Mouse (Mus musculus): ENCODE results near the gene Spice1. TPM values are rescaled to one million over a fixed set of nuclear protein-coding genes. Genes with fewer than 3 reads are reported as not detected.
A peak's percentile ranks its signal among the peaks of the same experiment; 100 is the strongest.

Spice1 gene
- polyA plus RNA-seq, 1 experiment from 2014 or later, result 20.2 TPM

GRCm38 (mm10) chr16:44407211-44407610 is 60.3 kb downstream of the Spice1 start:
- H3K4me1 ChIP-seq (ENCODE audit: control insufficient read depth in 2 of 2, insufficient read depth in 2 of 2, low read length in 2 of 2), result no peaks in the 10 kb centered on the region
- no peak overlapping the region for H3K9ac ChIP-seq (ENCODE audit: low read length)
- no peak overlapping the region for H3K4me3 ChIP-seq (ENCODE audit: control insufficient read depth in 1 of 2, insufficient read depth in 1 of 2, low read depth in 1 of 2, low read length in 2 of 2)
- H3K27me3 ChIP-seq (ENCODE audit: control insufficient read depth, insufficient read depth, low read length), result no peaks in the 10 kb centered on the region
- H3K36me3 ChIP-seq (ENCODE audit: control insufficient read depth, insufficient read depth, low read length), result no peaks in the 10 kb centered on the region
- H3K27ac ChIP-seq (replicated peaks in 1 of 2; ENCODE audit: control insufficient read depth in 1 of 2, insufficient read depth in 1 of 2, low read depth in 2 of 2, low read length in 2 of 2), result no peak overlapping the region
- ATAC-seq (ENCODE audit: insufficient number of reproducible peaks, insufficient read depth, low FRiP score, low read depth), result no peak
- no peak overlapping the region for H3K4me2 ChIP-seq (ENCODE audit: low read length)
- peaks cover 3% of the 10 kb centered on the region; the same call in 1 of the 2 replicates for H3K9me3 ChIP-seq (ENCODE audit: control insufficient read depth, low read length)
- WGBS, result 64% methylated on average over 5 of the region's 5 CpGs

DNA sequence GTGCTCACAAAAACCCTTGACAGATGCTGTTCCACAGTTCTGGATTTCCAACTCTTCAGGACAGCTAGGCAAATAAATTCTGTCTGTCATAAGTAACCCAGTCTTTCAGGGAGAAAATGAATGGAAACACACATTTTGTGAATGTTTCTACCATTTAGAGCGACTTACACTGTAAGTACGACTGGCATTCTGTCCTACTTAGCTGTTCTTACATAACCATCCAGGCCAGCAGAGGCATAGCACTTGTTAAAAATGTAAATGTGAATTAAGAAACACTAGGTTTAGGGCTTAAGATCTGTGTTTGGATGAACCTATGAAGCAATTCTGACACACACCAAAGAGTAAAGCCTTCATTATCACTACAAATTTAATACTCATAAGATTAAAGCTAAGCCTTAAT is 61.4 kb downstream of the Spice1 start:
- no peak overlapping the region for H3K9ac ChIP-seq (ENCODE audit: low read length)
- peaks cover 3% of the 10 kb centered on the region; the same call in 1 of the 2 replicates for H3K9me3 ChIP-seq (ENCODE audit: control insufficient read depth, low read length)
- H3K36me3 ChIP-seq (ENCODE audit: control insufficient read depth, insufficient read depth, low read length), result no peaks in the 10 kb centered on the region
- 85% methylated on average over 2 of the region's 2 CpGs for WGBS
- no peak for ATAC-seq (ENCODE audit: insufficient number of reproducible peaks, insufficient read depth, low FRiP score, low read depth)
- no peaks in the 10 kb centered on the region for H3K27me3 ChIP-seq (ENCODE audit: control insufficient read depth, insufficient read depth, low read length)
- no peaks in the 10 kb centered on the region for H3K4me1 ChIP-seq (ENCODE audit: control insufficient read depth in 2 of 2, insufficient read depth in 2 of 2, low read length in 2 of 2)
- no peak overlapping the region for H3K4me3 ChIP-seq (ENCODE audit: control insufficient read depth in 1 of 2, insufficient read depth in 1 of 2, low read depth in 1 of 2, low read length in 2 of 2)
- H3K4me2 ChIP-seq (ENCODE audit: low read length), result no peak overlapping the region
- H3K27ac ChIP-seq (replicated peaks in 1 of 2; ENCODE audit: control insufficient read depth in 1 of 2, insufficient read depth in 1 of 2, low read depth in 2 of 2, low read length in 2 of 2), result no peak overlapping the region

DNA sequence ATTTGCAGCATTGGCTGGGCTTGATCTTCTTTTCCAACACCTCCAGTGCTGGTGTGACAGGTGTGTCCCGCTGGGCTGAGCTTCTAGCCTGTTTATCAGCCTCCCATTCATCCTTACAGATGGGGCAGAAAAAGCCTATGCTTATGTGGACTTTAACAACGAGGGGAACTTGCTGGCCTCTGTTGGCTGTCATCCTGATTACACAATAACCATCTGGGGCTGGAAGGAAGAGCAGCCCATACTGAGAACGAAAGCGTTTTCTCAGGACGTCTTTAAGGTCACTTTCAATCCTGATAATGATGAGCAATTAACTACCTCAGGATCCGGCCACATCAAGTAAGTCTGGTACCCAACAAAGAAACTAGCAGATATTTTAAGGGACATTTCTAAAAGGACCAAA is 63.3 kb downstream of the Spice1 start:
- Histone ChIP-seq H3K27ac (replicated peaks in 1 of 2; ENCODE audit: control insufficient read depth in 1 of 2, insufficient read depth in 1 of 2, low read depth in 2 of 2, low read length in 2 of 2) (no peak overlapping the region), H3K27me3 (ENCODE audit: control insufficient read depth, insufficient read depth, low read length) (no peaks in the 10 kb centered on the region), H3K4me2 (ENCODE audit: low read length) (no peak overlapping the region), H3K4me3 (ENCODE audit: control insufficient read depth in 1 of 2, insufficient read depth in 1 of 2, low read depth in 1 of 2, low read length in 2 of 2) (no peak overlapping the region), H3K4me1 (ENCODE audit: control insufficient read depth in 2 of 2, insufficient read depth in 2 of 2, low read length in 2 of 2) (no peaks in the 10 kb centered on the region), H3K9me3 (ENCODE audit: control insufficient read depth, low read length) (no peaks in the 10 kb centered on the region), H3K36me3 (ENCODE audit: control insufficient read depth, insufficient read depth, low read length) (no peaks in the 10 kb centered on the region), H3K9ac (ENCODE audit: low read length) (no peak overlapping the region)
- ATAC-seq (ENCODE audit: insufficient number of reproducible peaks, insufficient read depth, low FRiP score, low read depth), result no peak
- 48% methylated on average over 6 of the region's 6 CpGs for WGBS

- Histone ChIP-seq H3K27me3 (ENCODE audit: control insufficient read depth, insufficient read depth, low read length) (no peaks in the 10 kb centered on the region), H3K9me3 (ENCODE audit: control insufficient read depth, low read length) (no peaks in the 10 kb centered on the region), H3K27ac (replicated peaks in 1 of 2; ENCODE audit: control insufficient read depth in 1 of 2, insufficient read depth in 1 of 2, low read depth in 2 of 2, low read length in 2 of 2) (no peak overlapping the region), H3K4me2 (ENCODE audit: low read length) (peak overlapping the region; percentile 21), H3K4me1 (ENCODE audit: control insufficient read depth in 2 of 2, insufficient read depth in 2 of 2, low read length in 2 of 2) (no peaks in the 10 kb centered on the region), H3K4me3 (ENCODE audit: control insufficient read depth in 1 of 2, insufficient read depth in 1 of 2, low read depth in 1 of 2, low read length in 2 of 2) (no peak overlapping the region), H3K36me3 (ENCODE audit: control insufficient read depth, insufficient read depth, low read length) (no peaks in the 10 kb centered on the region), H3K9ac (ENCODE audit: low read length) (no peak overlapping the region)
- ATAC-seq (ENCODE audit: insufficient number of reproducible peaks, insufficient read depth, low FRiP score, low read depth), result no peak
- WGBS, result 46% methylated on average over 8 of the region's 8 CpGs
These were observed 70.7 kb downstream of the Spice1 start for GRCm38 (mm10) chr16:44417596-44417995.

DNA sequence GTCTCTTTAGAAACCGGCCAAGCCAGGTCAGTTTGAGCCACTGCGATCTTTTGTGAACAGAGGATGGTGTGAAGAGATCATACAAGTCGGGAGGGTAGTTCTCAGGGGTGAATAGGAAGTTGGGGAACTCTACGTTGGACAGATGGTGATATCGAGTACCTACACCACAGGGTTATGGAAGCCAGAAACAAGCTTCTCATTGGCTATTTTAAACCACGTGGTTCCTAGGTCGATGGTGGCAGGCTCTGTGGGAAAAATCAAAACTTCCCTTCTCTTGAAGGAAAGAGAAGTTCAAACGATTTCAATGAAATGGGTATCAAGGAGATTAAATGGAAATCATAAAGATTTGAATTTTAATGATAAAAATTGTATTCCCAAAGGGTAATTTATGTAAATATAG is 74.8 kb downstream of the Spice1 start:
- WGBS, result 80% methylated on average over 8 of the region's 8 CpGs
- no peak for ATAC-seq (ENCODE audit: insufficient number of reproducible peaks, insufficient read depth, low FRiP score, low read depth)
- H3K27ac ChIP-seq (replicated peaks in 1 of 2; ENCODE audit: control insufficient read depth in 1 of 2, insufficient read depth in 1 of 2, low read depth in 2 of 2, low read length in 2 of 2), result no peak overlapping the region

DNA sequence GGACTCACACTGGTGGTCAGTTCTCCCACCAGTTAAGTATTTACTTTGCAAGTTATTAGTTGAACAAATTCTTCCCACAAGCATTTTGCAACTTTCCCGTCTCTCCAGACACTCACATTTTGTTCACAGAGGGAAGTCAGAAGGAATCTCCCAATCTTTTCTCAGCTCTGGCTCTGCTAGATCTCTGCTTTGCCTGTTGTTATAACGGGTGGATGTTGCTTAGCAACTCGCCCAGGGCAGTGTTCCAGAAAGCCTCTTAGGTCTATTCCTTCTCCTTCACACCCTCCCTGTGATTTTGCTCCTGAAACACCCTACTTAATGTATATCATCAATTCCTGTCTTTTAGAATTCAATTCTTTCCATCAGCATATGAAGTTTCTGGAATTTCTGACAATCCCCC is 76.6 kb downstream of the Spice1 start:
- no peak overlapping the region; the same call in 1 of the 2 replicates for H3K9ac ChIP-seq (ENCODE audit: low read length)
- H3K27ac ChIP-seq (replicated peaks in 1 of 2; ENCODE audit: control insufficient read depth in 1 of 2, insufficient read depth in 1 of 2, low read depth in 2 of 2, low read length in 2 of 2), result no peak overlapping the region
- H3K9me3 ChIP-seq (ENCODE audit: control insufficient read depth, low read length), result no peaks in the 10 kb centered on the region
- ATAC-seq (ENCODE audit: insufficient number of reproducible peaks, insufficient read depth, low FRiP score, low read depth), result no peak
- H3K27me3 ChIP-seq (ENCODE audit: control insufficient read depth, insufficient read depth, low read length), result no peaks in the 10 kb centered on the region
- WGBS, result 23% methylated on average over 3 of the region's 3 CpGs
- no peak overlapping the region for H3K4me2 ChIP-seq (ENCODE audit: low read length)
- no peaks in the 10 kb centered on the region for H3K4me1 ChIP-seq (ENCODE audit: control insufficient read depth in 2 of 2, insufficient read depth in 2 of 2, low read length in 2 of 2)
- no peak overlapping the region for H3K4me3 ChIP-seq (ENCODE audit: control insufficient read depth in 1 of 2, insufficient read depth in 1 of 2, low read depth in 1 of 2, low read length in 2 of 2)
- no peaks in the 10 kb centered on the region for H3K36me3 ChIP-seq (ENCODE audit: control insufficient read depth, insufficient read depth, low read length)

More for the DNA sequence above, 74.8 kb downstream of the Spice1 start:
- Histone ChIP-seq H3K4me2 (ENCODE audit: low read length) (no peak overlapping the region), H3K4me3 (ENCODE audit: control insufficient read depth in 1 of 2, insufficient read depth in 1 of 2, low read depth in 1 of 2, low read length in 2 of 2) (no peak overlapping the region), H3K9me3 (ENCODE audit: control insufficient read depth, low read length) (no peaks in the 10 kb centered on the region), H3K36me3 (ENCODE audit: control insufficient read depth, insufficient read depth, low read length) (no peaks in the 10 kb centered on the region), H3K9ac (ENCODE audit: low read length) (no peak overlapping the region), H3K4me1 (ENCODE audit: control insufficient read depth in 2 of 2, insufficient read depth in 2 of 2, low read length in 2 of 2) (no peaks in the 10 kb centered on the region), H3K27me3 (ENCODE audit: control insufficient read depth, insufficient read depth, low read length) (no peaks in the 10 kb centered on the region)

DNA sequence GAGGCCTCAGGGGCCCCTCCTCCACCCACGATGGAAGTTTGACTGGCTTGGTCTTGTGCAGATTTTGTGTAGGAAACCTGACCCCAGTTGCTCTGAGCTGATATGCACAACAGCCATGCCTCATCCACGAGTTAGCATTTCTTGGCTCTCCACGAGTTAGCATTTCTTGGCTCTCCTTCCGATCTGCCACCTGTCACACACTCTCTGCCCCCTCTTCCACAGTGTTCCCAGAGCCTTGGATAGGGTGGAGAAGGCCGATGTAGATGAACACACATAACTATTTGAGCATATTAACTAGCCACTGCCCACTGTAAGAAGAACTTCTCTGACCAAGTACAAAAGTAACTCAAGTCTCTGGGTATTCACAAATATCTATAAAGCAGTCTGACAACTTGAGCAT is 81.5 kb downstream of the Spice1 start:
- WGBS, result 66% methylated on average over 5 of the region's 5 CpGs
- H3K9ac ChIP-seq (ENCODE audit: low read length), result no peak overlapping the region

GRCm38 (mm10) chr16:44430021-44430420 is 83.1 kb downstream of the Spice1 start:
- H3K4me2 ChIP-seq (ENCODE audit: low read length), result no peak overlapping the region
- H3K4me1 ChIP-seq (ENCODE audit: control insufficient read depth in 2 of 2, insufficient read depth in 2 of 2, low read length in 2 of 2), result no peaks in the 10 kb centered on the region
- no peaks in the 10 kb centered on the region for H3K36me3 ChIP-seq (ENCODE audit: control insufficient read depth, insufficient read depth, low read length)
- H3K4me3 ChIP-seq (ENCODE audit: control insufficient read depth in 1 of 2, insufficient read depth in 1 of 2, low read depth in 1 of 2, low read length in 2 of 2), result no peak overlapping the region
- WGBS, result 55% methylated on average over 7 of the region's 7 CpGs
- no peaks in the 10 kb centered on the region for H3K9me3 ChIP-seq (ENCODE audit: control insufficient read depth, low read length)
- ATAC-seq (ENCODE audit: insufficient number of reproducible peaks, insufficient read depth, low FRiP score, low read depth), result no peak
- no peak overlapping the region for H3K27ac ChIP-seq (replicated peaks in 1 of 2; ENCODE audit: control insufficient read depth in 1 of 2, insufficient read depth in 1 of 2, low read depth in 2 of 2, low read length in 2 of 2)
- no peak overlapping the region for H3K9ac ChIP-seq (ENCODE audit: low read length)
- no peaks in the 10 kb centered on the region for H3K27me3 ChIP-seq (ENCODE audit: control insufficient read depth, insufficient read depth, low read length)

More for the DNA sequence above, 81.5 kb downstream of the Spice1 start:
- Histone ChIP-seq H3K27ac (replicated peaks in 1 of 2; ENCODE audit: control insufficient read depth in 1 of 2, insufficient read depth in 1 of 2, low read depth in 2 of 2, low read length in 2 of 2) (no peak overlapping the region), H3K9me3 (ENCODE audit: control insufficient read depth, low read length) (no peaks in the 10 kb centered on the region), H3K36me3 (ENCODE audit: control insufficient read depth, insufficient read depth, low read length) (no peaks in the 10 kb centered on the region), H3K4me2 (ENCODE audit: low read length) (no peak overlapping the region), H3K4me1 (ENCODE audit: control insufficient read depth in 2 of 2, insufficient read depth in 2 of 2, low read length in 2 of 2) (no peaks in the 10 kb centered on the region), H3K4me3 (ENCODE audit: control insufficient read depth in 1 of 2, insufficient read depth in 1 of 2, low read depth in 1 of 2, low read length in 2 of 2) (no peak overlapping the region), H3K27me3 (ENCODE audit: control insufficient read depth, insufficient read depth, low read length) (no peaks in the 10 kb centered on the region)
- no peak for ATAC-seq (ENCODE audit: insufficient number of reproducible peaks, insufficient read depth, low FRiP score, low read depth)

Data from heart, embryonic 14.5 days (tissue).